Mouse (Mus musculus) myocyte (in vitro differentiated cells): ENCODE results near the gene Fam69b. TPM values are rescaled to one million over a fixed set of nuclear protein-coding genes. Genes with fewer than 3 reads are reported as not detected.

Experiments
- H3K27me3 ChIP-seq: one replicate; pipeline ENCODE4 v1.6.1; 2011; ENCODE audit not compliant: control insufficient read depth, insufficient read depth, insufficient read length
- H3K36me3 ChIP-seq: one replicate; pipeline ENCODE4 v1.6.1; 2011; ENCODE audit not compliant: control insufficient read depth, insufficient read depth
- H3K4me2 ChIP-seq: one replicate; pipeline ENCODE4 v1.6.1; 2011; ENCODE audit warnings: low read depth, control low read depth
- H3K4me3 ChIP-seq: one replicate; pipeline ENCODE4 v1.5.1; 2011; ENCODE audit warnings: mild to moderate bottlenecking, control low read depth, moderate library complexity
- H3K79me2 ChIP-seq: one replicate; pipeline ENCODE4 v1.6.1; 2011; ENCODE audit not compliant: control insufficient read depth, insufficient read depth
- H3ac ChIP-seq: one replicate; pipeline ENCODE4 v1.6.1; 2011; ENCODE audit not compliant: control insufficient read depth, insufficient read length
- CEBPB ChIP-seq: IDR thresholded peaks from 2 replicates; pipeline ENCODE4 v1.6.1; 2011; ENCODE audit warnings: mild to moderate bottlenecking, moderate library complexity; ENCODE audit not compliant: poor library complexity, insufficient read depth, severe bottlenecking
- E2F4 ChIP-seq: IDR thresholded peaks from one replicate; pipeline ENCODE4 v1.6.1; 2011; ENCODE audit warnings: mild to moderate bottlenecking, control low read depth, moderate library complexity; ENCODE audit not compliant: insufficient read depth
- MAX ChIP-seq: IDR thresholded peaks from one replicate; pipeline ENCODE4 v1.6.1; 2011; ENCODE audit warnings: low read depth, mild to moderate bottlenecking, control low read depth
- MYOD1 ChIP-seq, 3 experiments: IDR thresholded peaks; one replicate each; pipeline ENCODE4 v1.6.1; 2011; ENCODE audit warnings: control low read depth in 2 of 3, low read depth in 2 of 3, mild to moderate bottlenecking in 2 of 3, moderate library complexity in 1 of 3; ENCODE audit not compliant: insufficient read length in 2 of 3, control insufficient read depth in 1 of 3
- MYOG ChIP-seq, 3 experiments: IDR thresholded peaks; one replicate each; pipeline ENCODE4 v1.6.1; 2011; ENCODE audit warnings: control low read depth in 2 of 3, low read depth in 2 of 3, mild to moderate bottlenecking in 2 of 3; ENCODE audit not compliant: insufficient read length in 2 of 3, control insufficient read depth in 1 of 3, insufficient read depth in 1 of 3
- POLR2A ChIP-seq: IDR thresholded peaks from one replicate; pipeline ENCODE4 v1.6.1; 2011; ENCODE audit warnings: low read depth, mild to moderate bottlenecking, control low read depth, moderate library complexity; ENCODE audit not compliant: insufficient read length
- POLR2AphosphoS2 ChIP-seq: IDR thresholded peaks from one replicate; pipeline ENCODE4 v1.6.1; 2011; ENCODE audit warnings: low read depth, control low read depth; ENCODE audit not compliant: insufficient read length
- REST ChIP-seq: IDR thresholded peaks from one replicate; pipeline ENCODE4 v1.6.1; 2011; ENCODE audit warnings: mild to moderate bottlenecking, control low read depth, moderate library complexity; ENCODE audit not compliant: insufficient read depth, insufficient read length
- SRF ChIP-seq: IDR thresholded peaks from one replicate; pipeline ENCODE4 v1.6.1; 2011; ENCODE audit warnings: low read depth; ENCODE audit not compliant: control insufficient read depth, insufficient read length
- TCF12 ChIP-seq: IDR thresholded peaks from one replicate; pipeline ENCODE4 v1.6.1; 2011; ENCODE audit warnings: mild to moderate bottlenecking, control low read depth; ENCODE audit not compliant: poor library complexity, insufficient read depth, severe bottlenecking
- TCF3 ChIP-seq: IDR thresholded peaks from one replicate; pipeline ENCODE4 v1.6.1; 2011; ENCODE audit warnings: low read depth, control low read depth; ENCODE audit not compliant: insufficient read length
- USF1 ChIP-seq: IDR thresholded peaks from one replicate; pipeline ENCODE4 v1.6.1; 2011; ENCODE audit warnings: low read depth, mild to moderate bottlenecking, control low read depth, moderate library complexity
- polyA plus RNA-seq: library from polyadenylated mRNA; unstranded; fragments of >200 nt; fragmentation: generic; extraction: Trizol; gene quantifications from one replicate; pipeline ENCODE4 v1.2.1, GENCODE M21; 2012; ENCODE audit warnings: missing spikeins

Fam69b gene
- polyA plus RNA-seq, 1 experiment, result 2.6 TPM

GRCm38 (mm10) chr2:26639083-26639482 lies 10.8 kb downstream of the Fam69b start:
- no peaks in the 10 kb centered on the region for H3K27me3 ChIP-seq
- H3K4me3 ChIP-seq, result peak overlapping the region; percentile 95
- H3K36me3 ChIP-seq, result peaks cover 24% of the 10 kb centered on the region
- peaks cover 29% of the 10 kb centered on the region for H3K79me2 ChIP-seq
- TF ChIP-seq USF1, result peak; percentile 44
- no peak for TF ChIP-seq TCF3
- TF ChIP-seq E2F4, result no peak
- no peak for TF ChIP-seq CEBPB
- TF ChIP-seq POLR2A, result peak; percentile 49
- TF ChIP-seq REST, result no peak
- no peak for TF ChIP-seq SRF
- no peak for TF ChIP-seq POLR2AphosphoS2
- TF ChIP-seq MYOD1 (IDR thresholded peaks at IDR 0.05; ENCODE audit: control insufficient read depth in 1 of 3, insufficient read length in 2 of 3, low read depth in 2 of 3), result no peak
- no peak for TF ChIP-seq TCF12
- no peak for TF ChIP-seq MYOG (IDR thresholded peaks at IDR 0.05; ENCODE audit: control insufficient read depth in 1 of 3, insufficient read depth in 1 of 3, insufficient read length in 2 of 3, low read depth in 2 of 3)
- no peak for TF ChIP-seq MAX
- peak overlapping the region; percentile 83 for H3K4me2 ChIP-seq
- peak overlapping the region; percentile 6 for H3ac ChIP-seq

- H3K36me3 ChIP-seq, result peaks cover 20% of the 10 kb centered on the region
- H3K27me3 ChIP-seq, result no peaks in the 10 kb centered on the region
- H3K4me2 ChIP-seq, result peak overlapping the region; percentile 83
- peaks cover 29% of the 10 kb centered on the region for H3K79me2 ChIP-seq
- H3ac ChIP-seq, result peak overlapping the region; percentile 6
- peak overlapping the region; percentile 95 for H3K4me3 ChIP-seq
- peak; percentile 97 for TF ChIP-seq POLR2AphosphoS2
- TF ChIP-seq MAX, result no peak
- no peak for TF ChIP-seq USF1
- TF ChIP-seq POLR2A, result peak; percentile 97
- TF ChIP-seq REST, result no peak
- no peak for TF ChIP-seq MYOD1 (IDR thresholded peaks at IDR 0.05; ENCODE audit: control insufficient read depth in 1 of 3, insufficient read length in 2 of 3, low read depth in 2 of 3)
These were observed 11.9 kb downstream of the Fam69b start for GRCm38 (mm10) chr2:26639838-26640830.

GRCm38 (mm10) chr2:26641006-26641647 lies 12.9 kb downstream of the Fam69b start:
- no peak overlapping the region for H3K4me3 ChIP-seq
- no peak overlapping the region for H3ac ChIP-seq
- H3K4me2 ChIP-seq, result peak overlapping the region; percentile 70
- H3K79me2 ChIP-seq, result peaks cover 29% of the 10 kb centered on the region
- H3K36me3 ChIP-seq, result peaks cover 20% of the 10 kb centered on the region
- no peaks in the 10 kb centered on the region for H3K27me3 ChIP-seq
- TF ChIP-seq USF1, result no peak
- TF ChIP-seq E2F4, result no peak
- no peak for TF ChIP-seq TCF12
- TF ChIP-seq REST, result no peak
- no peak for TF ChIP-seq MYOG (IDR thresholded peaks at IDR 0.05; ENCODE audit: control insufficient read depth in 1 of 3, insufficient read depth in 1 of 3, insufficient read length in 2 of 3, low read depth in 2 of 3)

GRCm38 (mm10) chr2:26643942-26644341 lies 15.7 kb downstream of the Fam69b start:
- Histone ChIP-seq H3K36me3 (no peaks in the 10 kb centered on the region), H3K27me3 (no peaks in the 10 kb centered on the region), H3K4me2 (no peak overlapping the region), H3ac (no peak overlapping the region), H3K79me2 (peaks cover 10% of the 10 kb centered on the region), H3K4me3 (no peak overlapping the region)
- TF ChIP-seq MYOG (IDR thresholded peaks at IDR 0.05; ENCODE audit: control insufficient read depth in 1 of 3, insufficient read depth in 1 of 3, insufficient read length in 2 of 3, low read depth in 2 of 3), result no peak
- no peak for TF ChIP-seq SRF
- TF ChIP-seq REST, result no peak
- TF ChIP-seq TCF3, result no peak
- no peak for TF ChIP-seq MYOD1 (IDR thresholded peaks at IDR 0.05; ENCODE audit: control insufficient read depth in 1 of 3, insufficient read length in 2 of 3, low read depth in 2 of 3)
